Mouse (Mus musculus) kidney, postnatal 0 days (tissue): Measurements from ENCODE around the gene Cacna1c. TPM values are rescaled to one million over a fixed set of nuclear protein-coding genes. Genes with fewer than 3 reads are reported as not detected.

Experiments used
- ATAC-seq: fragments of 200-750 bp; cut with Nextera tagmentation; replicated peaks from 2 replicates; pipeline ENCODE4 v1.8.0; 2017; ENCODE audit warnings: low read depth, moderate number of reproducible peaks, moderate TSS enrichment, moderate library complexity; ENCODE audit not compliant: low FRiP score
- DNase-seq: peaks from one replicate; pipeline ENCODE4 v3.0.0-alpha.2; 2016; ENCODE audit warnings: low spot score
- H3K27ac ChIP-seq: fragments of 300-500 bp; sonication (generic); 2 replicates; pipeline ENCODE4 v1.5.1; 2014; ENCODE audit warnings: mild to moderate bottlenecking
- H3K27me3 ChIP-seq: fragments of 300-500 bp; sonication (generic); 2 replicates; pipeline ENCODE4 v1.6.1; 2014; ENCODE audit warnings: low read length, mixed read lengths; ENCODE audit not compliant: insufficient read depth
- H3K36me3 ChIP-seq: fragments of 300-500 bp; sonication (generic); 2 replicates; pipeline ENCODE4 v1.6.1; 2014; ENCODE audit warnings: low read length, mixed read lengths; ENCODE audit not compliant: insufficient read depth
- H3K4me1 ChIP-seq: fragments of 300-500 bp; sonication (generic); replicated peaks from 2 replicates; pipeline ENCODE4 v1.6.1; 2014; ENCODE audit warnings: antibody characterized with exemption, low read length, mixed read lengths; ENCODE audit not compliant: insufficient read depth
- H3K4me2 ChIP-seq: fragments of 300-500 bp; sonication (generic); 2 replicates; pipeline ENCODE4 v1.6.1; 2014; ENCODE audit warnings: mild to moderate bottlenecking, low read length, moderate library complexity, mixed read lengths
- H3K4me3 ChIP-seq: fragments of 300-500 bp; sonication (generic); replicated peaks from 2 replicates; pipeline ENCODE4 v1.5.1; 2014; ENCODE audit warnings: low read depth, low read length
- H3K9ac ChIP-seq: fragments of 300-500 bp; sonication (generic); 2 replicates; pipeline ENCODE4 v1.6.1; 2014; ENCODE audit warnings: low read depth, low read length
- H3K9me3 ChIP-seq: fragments of 300-500 bp; sonication (generic); replicated peaks from 2 replicates; pipeline ENCODE4 v1.6.1; 2016; ENCODE audit warnings: low read length, inconsistent platforms, mixed read lengths
- CTCF ChIP-seq: IDR thresholded peaks from 2 replicates; pipeline ENCODE4 v1.5.1; 2016; ENCODE audit warnings: antibody characterized with exemption, low read depth, mild to moderate bottlenecking, moderate library complexity
- WGBS: fragments of 180-500 bp; shearing (Covaris S2); extraction: QIAGEN DNeasy Blood & Tissue Kit; methylation state at CpG from one replicate; pipeline ENCODE4 v1.1.7; 2014; 5-methylcytosine and 5-hydroxymethylcytosine counted together
- polyA plus RNA-seq: library from polyadenylated mRNA; unstranded; fragments of >200 nt; fragmentation: Nextera tagmentation; extraction: Ambion mirVana; gene quantifications from 2 replicates; pipeline ENCODE4 v1.2.1, GENCODE M21; 2015

Cacna1c gene
- polyA plus RNA-seq, 1 experiment from 2014 or later, result 1.3 TPM

DNA sequence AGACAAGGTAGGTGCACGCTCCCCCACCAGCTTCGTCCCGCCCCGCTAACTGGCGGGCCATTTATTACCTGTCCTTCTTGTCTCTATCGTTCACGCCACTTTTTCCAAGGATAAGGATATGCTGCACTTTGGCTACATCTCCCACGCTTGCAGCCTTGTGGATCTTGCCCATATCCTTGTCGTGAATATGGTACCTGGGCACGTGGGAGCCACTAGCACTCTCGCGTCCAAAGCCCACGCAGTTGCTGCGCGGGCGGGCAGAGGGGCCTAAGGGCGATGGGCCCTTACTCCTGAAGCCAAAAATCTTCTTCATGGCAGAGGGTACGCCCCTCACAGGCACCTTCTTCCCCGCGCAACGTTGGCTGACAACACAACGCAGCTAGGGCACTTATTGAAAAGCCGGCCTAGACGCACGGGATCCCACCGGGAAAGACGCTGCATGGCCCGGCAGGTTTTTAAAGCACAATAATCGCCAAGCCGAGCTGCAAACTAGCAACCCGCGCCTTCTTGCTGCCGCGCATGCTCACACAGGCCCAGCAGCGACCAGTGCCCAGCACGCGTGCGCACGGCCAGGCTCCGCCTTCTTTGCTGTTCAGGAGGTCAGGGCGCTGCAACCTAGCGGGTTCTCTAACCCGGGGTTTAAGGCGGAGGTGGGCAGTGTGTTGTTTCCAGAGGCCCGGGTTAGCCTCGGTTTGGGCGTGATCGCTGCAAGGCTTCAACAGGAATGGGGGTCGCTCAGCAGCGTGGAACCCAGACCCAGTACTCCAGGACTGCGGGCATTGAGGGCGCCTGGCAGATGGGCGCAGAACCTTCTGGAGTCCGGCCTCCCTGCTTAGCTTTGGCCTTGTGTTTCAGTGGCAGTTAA is 634.2 kb downstream of the Cacna1c start, which contains the start of gene Ankrd26:
Ankrd26 (minus strand) TSS at position 482 of the 865 bp plus-strand sequence.
- WGBS, result 4% methylated on average over 54 of the region's 54 CpGs
- TF ChIP-seq CTCF, result 0 out of 2 replicates have a peak, but pooled peaks have one; percentile 4

DNA sequence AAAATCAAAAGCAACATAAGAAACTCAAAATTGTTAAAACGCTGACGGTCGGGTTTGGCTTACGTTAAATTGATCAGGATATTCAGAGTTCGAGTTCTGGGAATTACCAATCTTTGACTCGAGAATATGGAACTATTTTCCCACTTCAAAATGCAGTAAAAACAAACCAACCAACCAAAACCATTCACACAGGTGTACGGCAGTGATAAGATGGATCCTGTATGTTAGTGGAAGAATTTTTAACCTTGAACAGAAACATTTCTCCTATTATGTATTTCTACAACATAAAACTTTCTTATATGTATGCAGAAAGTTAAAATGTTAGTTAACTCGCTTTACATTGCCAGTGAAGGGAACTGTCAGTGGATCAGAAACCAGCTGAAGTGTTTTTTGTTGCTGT is 635.0 kb downstream of the Cacna1c start:
- Histone ChIP-seq H3K27me3 (no peaks in the 10 kb centered on the region), H3K4me1 (0 out of 2 replicates have a peak, but pooled peaks cover 3% of the 10 kb centered on the region), H3K36me3 (peaks cover 15% of the 10 kb centered on the region; the same call in 1 of the 2 replicates), H3K27ac (no peak overlapping the region), H3K4me2 (peak overlapping the region; percentile 99), H3K9me3 (no peaks in the 10 kb centered on the region), H3K9ac (peak overlapping the region; percentile 73), H3K4me3 (peak overlapping the region; percentile 69)
- 79% methylated on average over 8 of the region's 8 CpGs for WGBS
- TF ChIP-seq CTCF, result no peak
- ATAC-seq (no peak), DNase-seq (no peak)

More for the DNA sequence above, 634.2 kb downstream of the Cacna1c start, which contains the start of gene Ankrd26:
- ATAC-seq, result peak; percentile 93
- H3K36me3 ChIP-seq, result peaks cover 8% of the 10 kb centered on the region; the same call in 1 of the 2 replicates
- no peaks in the 10 kb centered on the region for H3K9me3 ChIP-seq
- H3K4me1 ChIP-seq, result 0 out of 2 replicates have a peak, but pooled peaks cover 3% of the 10 kb centered on the region
- H3K4me2 ChIP-seq, result peak within 1 kb of the TSS; percentile 99
- H3K4me3 ChIP-seq, result peak within 1 kb of the TSS; percentile 69
- H3K27me3 ChIP-seq, result no peaks in the 10 kb centered on the region
- peak; percentile 95 for DNase-seq
- peak within 1 kb of the TSS; percentile 73 for H3K9ac ChIP-seq
- H3K27ac ChIP-seq, result peak within 1 kb of the TSS; percentile 78

DNA sequence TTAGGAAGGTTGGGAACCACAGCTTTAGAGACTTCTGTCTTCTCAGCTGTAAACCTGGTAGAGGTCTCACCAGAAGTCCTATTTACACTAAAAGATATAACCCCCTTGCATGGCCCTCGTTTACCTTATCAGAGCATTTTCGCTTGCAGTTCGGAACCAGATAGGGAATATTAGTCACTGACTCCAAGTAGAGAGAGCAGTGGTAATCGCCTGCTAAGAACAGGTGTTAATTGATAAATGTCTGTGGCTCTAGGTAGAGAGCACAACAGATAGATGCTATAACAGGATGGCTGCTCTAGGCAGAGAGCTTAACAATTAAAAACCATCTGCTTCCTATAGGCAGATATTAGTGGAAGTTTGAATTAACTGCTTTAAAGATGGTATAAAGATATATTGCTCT is 657.6 kb downstream of the Cacna1c start:
- no peak overlapping the region for H3K27ac ChIP-seq
- no peak overlapping the region for H3K4me3 ChIP-seq
- no peak for TF ChIP-seq CTCF
- 96% methylated on average over 4 of the region's 4 CpGs for WGBS
- H3K4me2 ChIP-seq, result no peak overlapping the region
- ATAC-seq (no peak), DNase-seq (no peak)
- H3K4me1 ChIP-seq, result no peaks in the 10 kb centered on the region
- H3K9me3 ChIP-seq, result no peaks in the 10 kb centered on the region
- H3K27me3 ChIP-seq, result no peaks in the 10 kb centered on the region
- H3K9ac ChIP-seq, result no peak overlapping the region
- peaks cover 22% of the 10 kb centered on the region; the same call in 1 of the 2 replicates for H3K36me3 ChIP-seq

Other genes starting within 250 kb of the Cacna1c start
- 9.4 and 9.8 TPM in 2 replicates for gene Dcp1b, start 21.2 kb downstream of the Cacna1c start, polyA plus RNA-seq
- gene Cacna2d4, start 40.1 kb upstream of the Cacna1c start, polyA plus RNA-seq, result not detected in 2 replicates
- gene Lrtm2, start 134.3 kb upstream of the Cacna1c start, polyA plus RNA-seq, result 0.23 and 0.25 TPM in 2 replicates
- gene Adipor2, start 221.3 kb upstream of the Cacna1c start, polyA plus RNA-seq, result 43.3 and 47.3 TPM in 2 replicates